23 mouse cellular contexts compared by ENCODE assay signal in the genomic region with DNA sequence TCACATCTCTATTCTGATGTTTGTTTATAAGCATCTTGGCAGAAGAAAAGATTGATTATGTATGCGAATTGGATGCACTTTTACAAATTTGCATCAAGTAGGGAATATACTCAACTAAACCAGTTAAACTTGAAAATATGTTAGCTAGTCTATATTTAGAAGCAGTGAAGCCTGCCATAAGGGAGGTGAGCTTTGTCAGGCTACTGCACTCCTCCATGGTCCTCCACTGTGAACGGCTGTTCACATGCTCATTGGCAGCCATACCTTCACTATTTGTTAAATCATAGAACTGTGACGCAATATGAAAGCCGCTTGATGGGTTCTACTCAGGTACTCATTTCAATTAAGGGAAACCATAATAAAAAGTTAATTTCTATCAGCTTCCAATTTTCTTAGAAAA.
DNase-seq lines count a peak whose midpoint lies in the region; ATAC-seq lines count a peak whose summit lies in the region.
"Had no signal": no experiment of that assay in that cellular context is flagged by ENCODE, and none has a peak within 500 bp of the region (broad histone marks: within the 10 kb centered on the region; RNA-seq: fewer than 3 reads in every experiment).

No protein-coding gene starts in this region.

- H3K4me3 ChIP-seq in forebrain, embryonic 14.5 days (ENCODE audit: low read depth, low read length): no peak overlapping the region
- H3K4me3 ChIP-seq in forebrain, embryonic 10.5 days: no peak overlapping the region
- H3K4me3 ChIP-seq in forebrain, embryonic 16.5 days (replicated peaks; ENCODE audit: low read length): no peak overlapping the region
- H3K4me3 ChIP-seq in forebrain, embryonic 11.5 days (ENCODE audit: low read depth, low read length): no peak overlapping the region
- no peak overlapping the region for H3K4me3 ChIP-seq in midbrain, embryonic 11.5 days (ENCODE audit: low read depth, low read length)
- H3K4me3 ChIP-seq: embryonic facial prominence, embryonic 10.5 days; embryonic facial prominence, embryonic 12.5 days had no signal

- DNase-seq in forebrain, embryonic 14.5 days (ENCODE audit: low spot score): peak; percentile 36
- no peak for DNase-seq in forebrain, embryonic 10.5 days (ENCODE audit: extremely low spot score, low spot score)
- DNase-seq in forebrain, embryonic 11.5 days (ENCODE audit: low spot score): no peak
- no peak for DNase-seq in frontal cortex, postnatal 10 days (ENCODE audit: low spot score in 2 of 2)
- DNase-seq in midbrain, embryonic 11.5 days (ENCODE audit: low spot score, missing footprints): no peak
- DNase-seq: adrenal gland, adult 8-10 months; adrenal gland, postnatal 14 days; adrenal gland, postnatal 36 days; B cell, adult 2 months; cerebellum, adult 11-12 months; cerebellum, adult 2 months; cerebellum, adult 9-10 months; cerebellum, postnatal 10 days; cerebellum, postnatal 25 days had no signal

- H3K36me3 ChIP-seq in forebrain, embryonic 14.5 days (ENCODE audit: control insufficient read depth, insufficient read depth, low read length): no peaks in the 10 kb centered on the region
- no peaks in the 10 kb centered on the region for H3K36me3 ChIP-seq in forebrain, embryonic 10.5 days (replicated peaks)
- no peaks in the 10 kb centered on the region for H3K36me3 ChIP-seq in forebrain, embryonic 16.5 days (ENCODE audit: control insufficient read depth, insufficient read depth)
- H3K36me3 ChIP-seq in forebrain, embryonic 11.5 days (ENCODE audit: control insufficient read depth, insufficient read depth, low read length): no peaks in the 10 kb centered on the region
- no peaks in the 10 kb centered on the region for H3K36me3 ChIP-seq in midbrain, embryonic 11.5 days (ENCODE audit: control insufficient read depth, insufficient read depth, low read length)
- H3K36me3 ChIP-seq: embryonic facial prominence, embryonic 10.5 days; embryonic facial prominence, embryonic 12.5 days; G1E had no signal

- H3K27ac ChIP-seq in forebrain, embryonic 14.5 days (ENCODE audit: low read depth, low read length): no peak overlapping the region
- no peak overlapping the region for H3K27ac ChIP-seq in forebrain, embryonic 10.5 days
- H3K27ac ChIP-seq in forebrain, embryonic 16.5 days (ENCODE audit: low read length): no peak overlapping the region
- H3K27ac ChIP-seq in forebrain, embryonic 11.5 days (ENCODE audit: low read depth, low read length): no peak overlapping the region
- H3K27ac ChIP-seq in midbrain, embryonic 11.5 days (ENCODE audit: low read depth, low read length): no peak overlapping the region
- H3K27ac ChIP-seq: embryonic facial prominence, embryonic 10.5 days; embryonic facial prominence, embryonic 12.5 days had no signal

- H3K4me1 ChIP-seq in forebrain, embryonic 14.5 days (ENCODE audit: control insufficient read depth, insufficient read depth, low read length): no peaks in the 10 kb centered on the region
- H3K4me1 ChIP-seq in forebrain, embryonic 10.5 days: no peaks in the 10 kb centered on the region
- no peaks in the 10 kb centered on the region for H3K4me1 ChIP-seq in forebrain, embryonic 16.5 days (replicated peaks; ENCODE audit: control insufficient read depth, insufficient read depth, low read length)
- H3K4me1 ChIP-seq in forebrain, embryonic 11.5 days (replicated peaks; ENCODE audit: control insufficient read depth, insufficient read depth, low read length): no peaks in the 10 kb centered on the region
- H3K4me1 ChIP-seq in midbrain, embryonic 11.5 days (ENCODE audit: control insufficient read depth, insufficient read depth, low read length): no peaks in the 10 kb centered on the region
- H3K4me1 ChIP-seq: embryonic facial prominence, embryonic 10.5 days; embryonic facial prominence, embryonic 12.5 days had no signal

- H3K4me2 ChIP-seq in forebrain, embryonic 14.5 days (ENCODE audit: low read length): no peak overlapping the region
- no peak overlapping the region for H3K4me2 ChIP-seq in forebrain, embryonic 16.5 days (ENCODE audit: low read length)
- H3K4me2 ChIP-seq in forebrain, embryonic 11.5 days (ENCODE audit: low read depth, low read length, severe bottlenecking): no peak overlapping the region
- no peak overlapping the region for H3K4me2 ChIP-seq in midbrain, embryonic 11.5 days
- H3K4me2 ChIP-seq: embryonic facial prominence, embryonic 12.5 days had no signal

- H3K9me3 ChIP-seq in forebrain, embryonic 14.5 days (replicated peaks; ENCODE audit: control insufficient read depth, low read length): no peaks in the 10 kb centered on the region
- H3K9me3 ChIP-seq in forebrain, embryonic 10.5 days: no peaks in the 10 kb centered on the region
- H3K9me3 ChIP-seq in forebrain, embryonic 16.5 days (ENCODE audit: control insufficient read depth, low read length): no peaks in the 10 kb centered on the region
- no peaks in the 10 kb centered on the region for H3K9me3 ChIP-seq in forebrain, embryonic 11.5 days (ENCODE audit: control insufficient read depth, low read length)
- no peaks in the 10 kb centered on the region for H3K9me3 ChIP-seq in midbrain, embryonic 11.5 days (ENCODE audit: control insufficient read depth, low read length)
- H3K9me3 ChIP-seq: embryonic facial prominence, embryonic 10.5 days; embryonic facial prominence, embryonic 12.5 days; G1E had no signal

- WGBS in forebrain, embryonic 14.5 days: 85% methylated on average over 4 of the region's 4 CpGs
- WGBS in forebrain, embryonic 10.5 days: 90% methylated on average over 4 of the region's 4 CpGs
- 72% methylated on average over 4 of the region's 4 CpGs for WGBS in forebrain, embryonic 16.5 days
- 90% methylated on average over 4 of the region's 4 CpGs for WGBS in forebrain, embryonic 11.5 days
- WGBS in midbrain, embryonic 11.5 days: 94% methylated on average over 4 of the region's 4 CpGs

- H3K9ac ChIP-seq in forebrain, embryonic 14.5 days (ENCODE audit: low read length): no peak overlapping the region
- no peak overlapping the region for H3K9ac ChIP-seq in forebrain, embryonic 16.5 days (replicated peaks; ENCODE audit: low read depth, low read length)
- no peak overlapping the region for H3K9ac ChIP-seq in forebrain, embryonic 11.5 days (ENCODE audit: low read length)
- no peak overlapping the region for H3K9ac ChIP-seq in midbrain, embryonic 11.5 days (ENCODE audit: low read length)
- H3K9ac ChIP-seq: embryonic facial prominence, embryonic 12.5 days had no signal

- H3K27me3 ChIP-seq in forebrain, embryonic 14.5 days (replicated peaks; ENCODE audit: control insufficient read depth, insufficient read depth, low read length): no peaks in the 10 kb centered on the region
- H3K27me3 ChIP-seq in forebrain, embryonic 10.5 days (ENCODE audit: poor library complexity, severe bottlenecking): no peaks in the 10 kb centered on the region
- H3K27me3 ChIP-seq in forebrain, embryonic 16.5 days (replicated peaks; ENCODE audit: control insufficient read depth, insufficient read depth, low read length): no peaks in the 10 kb centered on the region
- no peaks in the 10 kb centered on the region for H3K27me3 ChIP-seq in forebrain, embryonic 11.5 days (ENCODE audit: control insufficient read depth, insufficient read depth, low read length)
- H3K27me3 ChIP-seq in midbrain, embryonic 11.5 days (ENCODE audit: control insufficient read depth, insufficient read depth, low read length): no peaks in the 10 kb centered on the region
- H3K27me3 ChIP-seq: CH12.LX; embryonic facial prominence, embryonic 12.5 days; Patski had no signal

- no peak for ATAC-seq in forebrain, embryonic 14.5 days
- peak; percentile 61; the same call in 1 of the 2 replicates for ATAC-seq in forebrain, embryonic 16.5 days
- no peak for ATAC-seq in forebrain, embryonic 11.5 days (replicated peaks; ENCODE audit: low FRiP score)
- ATAC-seq in frontal cortex, adult (ENCODE audit: low TSS enrichment): peak; percentile 45
- no peak for ATAC-seq in midbrain, embryonic 11.5 days (ENCODE audit: low FRiP score)
- ATAC-seq: activated CD4-positive, CD25-positive, alpha-beta regulatory T cell, adult 4 months; CD4-positive, CD25-positive, alpha-beta regulatory T cell, adult 4 months; Patski had no signal

Comparison
In these comparisons a context has a peak if more than half of its experiments do, and no peak if none do; other contexts are left out.
1. ATAC-seq: peak in forebrain, embryonic 16.5 days (single experiment) and frontal cortex, adult (single experiment); none in forebrain, embryonic 14.5 days (single experiment), forebrain, embryonic 11.5 days (single experiment) and midbrain, embryonic 11.5 days (single experiment).